Mouse (Mus musculus): Measurements from ENCODE around the gene Zcchc24.
A peak's percentile ranks its signal among the peaks of the same experiment; 100 is the strongest.

The Zcchc24 gene

GRCm38 (mm10) chr14:25713443-25713842 is 55.4 kb downstream of the Zcchc24 start:
- DNase-seq, result peak; percentile 51 to 53

- no peak for DNase-seq
Observed at GRCm38 (mm10) chr14:25711602-25712001, 57.2 kb downstream of the Zcchc24 start.

GRCm38 (mm10) chr14:25711177-25711576 is 57.7 kb downstream of the Zcchc24 start:
- DNase-seq, result no peak

GRCm38 (mm10) chr14:25710681-25711080 is 58.2 kb downstream of the Zcchc24 start:
- no peak for DNase-seq

GRCm38 (mm10) chr14:25710073-25710472 is 58.8 kb downstream of the Zcchc24 start:
- peak in 1 of 2 experiments; percentile 3 for DNase-seq

- DNase-seq, result peak in 1 of 2 experiments; percentile 11
Observed at GRCm38 (mm10) chr14:25708917-25709316, 59.9 kb downstream of the Zcchc24 start.

- DNase-seq, result peak in 1 of 2 experiments; percentile 24
Observed at GRCm38 (mm10) chr14:25708451-25708850, 60.4 kb downstream of the Zcchc24 start.

GRCm38 (mm10) chr14:25707691-25708181 is 61.1 kb downstream of the Zcchc24 start:
- DNase-seq, result peak; percentile 65 to 70

GRCm38 (mm10) chr14:25701986-25702385 is 66.9 kb downstream of the Zcchc24 start:
- no peak for DNase-seq

- DNase-seq, result no peak
Observed at GRCm38 (mm10) chr14:25696356-25696755, 72.5 kb downstream of the Zcchc24 start.

- no peak for DNase-seq
Observed at GRCm38 (mm10) chr14:25695059-25695458, 73.8 kb downstream of the Zcchc24 start.

GRCm38 (mm10) chr14:25694569-25694897 is 74.3 kb downstream of the Zcchc24 start:
- peak in 1 of 2 experiments; percentile 44 for DNase-seq

- peak; percentile 97 to 99 for DNase-seq
Observed at GRCm38 (mm10) chr14:25693888-25694568, 74.8 kb downstream of the Zcchc24 start, which contains the start of gene Ppif. TSS of gene Ppif (plus strand) at chr14:25694154.

GRCm38 (mm10) chr14:25693271-25693887 is 75.5 kb downstream of the Zcchc24 start:
- DNase-seq, result no peak

- DNase-seq, result no peak
Observed at GRCm38 (mm10) chr14:25686983-25687901, 81.6 kb downstream of the Zcchc24 start.

- no peak for DNase-seq
Observed at GRCm38 (mm10) chr14:25686216-25686945, 82.5 kb downstream of the Zcchc24 start.

- DNase-seq, result no peak
Observed at GRCm38 (mm10) chr14:25682020-25682419, 86.8 kb downstream of the Zcchc24 start.

GRCm38 (mm10) chr14:25679625-25680024 is 89.2 kb downstream of the Zcchc24 start:
- DNase-seq, result no peak

GRCm38 (mm10) chr14:25667587-25667986 is 101.3 kb downstream of the Zcchc24 start:
- no peak for DNase-seq

- no peak for DNase-seq
Observed at GRCm38 (mm10) chr14:25666668-25667376, 102.0 kb downstream of the Zcchc24 start.

GRCm38 (mm10) chr14:25665314-25665970 is 103.4 kb downstream of the Zcchc24 start:
- no peak for DNase-seq
